Mouse (Mus musculus): ENCODE results near the gene Hspb1. TPM values are rescaled to one million over a fixed set of nuclear protein-coding genes. Genes with fewer than 3 reads are reported as not detected.

Gene Hspb1
- polyA plus RNA-seq, 1 experiment from 2014 or later = 70.0 TPM

- no peaks in the 10 kb centered on the region for H3K9me3 ChIP-seq (replicated peaks)
- peaks cover 81% of the 10 kb centered on the region for H3K36me3 ChIP-seq
- H3K4me1 ChIP-seq = peaks cover 10% of the 10 kb centered on the region; the same call in 1 of the 2 replicates
- no peak overlapping the region for H3K4me2 ChIP-seq
- no peak overlapping the region for H3K9ac ChIP-seq
- H3K27ac ChIP-seq = no peak overlapping the region
- H3K4me3 ChIP-seq (replicated peaks) = no peak overlapping the region
- no peaks in the 10 kb centered on the region for H3K27me3 ChIP-seq
- no peak for ATAC-seq (replicated peaks; ENCODE audit: low FRiP score)
- 85% methylated on average over 6 of the region's 6 CpGs for WGBS
Measured at GRCm38 (mm10) chr5:135916051-135916565, 28.4 kb downstream of the Hspb1 start.

GRCm38 (mm10) chr5:135916601-135917000 lies 28.9 kb downstream of the Hspb1 start:
- 96% methylated on average over 3 of the region's 3 CpGs for WGBS
- Histone ChIP-seq H3K4me1 (peaks cover 10% of the 10 kb centered on the region; the same call in 1 of the 2 replicates), H3K36me3 (peaks cover 81% of the 10 kb centered on the region), H3K9me3 (replicated peaks) (no peaks in the 10 kb centered on the region), H3K4me2 (no peak overlapping the region), H3K27ac (no peak overlapping the region), H3K27me3 (no peaks in the 10 kb centered on the region), H3K9ac (no peak overlapping the region), H3K4me3 (replicated peaks) (no peak overlapping the region)
- ATAC-seq (replicated peaks; ENCODE audit: low FRiP score) = no peak

GRCm38 (mm10) chr5:135917327-135918058 lies 29.8 kb downstream of the Hspb1 start:
- no peak overlapping the region for H3K4me2 ChIP-seq
- H3K9me3 ChIP-seq (replicated peaks) = no peaks in the 10 kb centered on the region
- no peak overlapping the region for H3K9ac ChIP-seq
- peaks cover 10% of the 10 kb centered on the region; the same call in 1 of the 2 replicates for H3K4me1 ChIP-seq
- 91% methylated on average over 8 of the region's 8 CpGs for WGBS
- no peaks in the 10 kb centered on the region for H3K27me3 ChIP-seq
- no peak overlapping the region for H3K27ac ChIP-seq
- peaks cover 83% of the 10 kb centered on the region for H3K36me3 ChIP-seq
- no peak for ATAC-seq (replicated peaks; ENCODE audit: low FRiP score)
- no peak overlapping the region for H3K4me3 ChIP-seq (replicated peaks)

- H3K36me3 ChIP-seq = peaks cover 86% of the 10 kb centered on the region
- H3K9ac ChIP-seq = no peak overlapping the region
- no peak overlapping the region for H3K4me3 ChIP-seq (replicated peaks)
- H3K4me2 ChIP-seq = no peak overlapping the region
- no peaks in the 10 kb centered on the region for H3K9me3 ChIP-seq (replicated peaks)
- ATAC-seq (replicated peaks; ENCODE audit: low FRiP score) = no peak
- no peak overlapping the region for H3K27ac ChIP-seq
- H3K27me3 ChIP-seq = no peaks in the 10 kb centered on the region
- H3K4me1 ChIP-seq = peaks cover 10% of the 10 kb centered on the region; the same call in 1 of the 2 replicates
- WGBS = 84% methylated on average over 5 of the region's 5 CpGs
Measured at GRCm38 (mm10) chr5:135918059-135918437, 30.3 kb downstream of the Hspb1 start.

GRCm38 (mm10) chr5:135918593-135918992 lies 30.9 kb downstream of the Hspb1 start:
- no peak overlapping the region for H3K4me2 ChIP-seq
- 94% methylated on average over 5 of the region's 5 CpGs for WGBS
- no peak overlapping the region for H3K27ac ChIP-seq
- peaks cover 90% of the 10 kb centered on the region for H3K36me3 ChIP-seq
- H3K27me3 ChIP-seq = no peaks in the 10 kb centered on the region
- ATAC-seq (replicated peaks; ENCODE audit: low FRiP score) = no peak
- H3K4me1 ChIP-seq = peaks cover 8% of the 10 kb centered on the region; the same call in 1 of the 2 replicates
- H3K9ac ChIP-seq = no peak overlapping the region
- H3K4me3 ChIP-seq (replicated peaks) = no peak overlapping the region
- no peaks in the 10 kb centered on the region for H3K9me3 ChIP-seq (replicated peaks)

GRCm38 (mm10) chr5:135919902-135920301 lies 32.2 kb downstream of the Hspb1 start:
- Histone ChIP-seq H3K4me2 (no peak overlapping the region), H3K27ac (no peak overlapping the region), H3K9me3 (replicated peaks) (no peaks in the 10 kb centered on the region), H3K4me1 (0 out of 2 replicates have a peak, but pooled peaks cover 2% of the 10 kb centered on the region), H3K9ac (no peak overlapping the region), H3K27me3 (no peaks in the 10 kb centered on the region), H3K36me3 (peaks cover 92% of the 10 kb centered on the region), H3K4me3 (replicated peaks) (no peak overlapping the region)
- ATAC-seq (replicated peaks; ENCODE audit: low FRiP score) = no peak
- WGBS = 43% methylated on average over 3 of the region's 3 CpGs

- H3K27me3 ChIP-seq = no peaks in the 10 kb centered on the region
- peaks cover 96% of the 10 kb centered on the region for H3K36me3 ChIP-seq
- H3K4me2 ChIP-seq = no peak overlapping the region
- no peak overlapping the region for H3K9ac ChIP-seq
- H3K4me3 ChIP-seq (replicated peaks) = no peak overlapping the region
- H3K27ac ChIP-seq = no peak overlapping the region
- 91% methylated on average over 7 of the region's 7 CpGs for WGBS
- H3K4me1 ChIP-seq = 0 out of 2 replicates have a peak, but pooled peaks cover 2% of the 10 kb centered on the region
- no peak for ATAC-seq (replicated peaks; ENCODE audit: low FRiP score)
- no peaks in the 10 kb centered on the region for H3K9me3 ChIP-seq (replicated peaks)
Measured at GRCm38 (mm10) chr5:135923901-135924300, 36.2 kb downstream of the Hspb1 start.

GRCm38 (mm10) chr5:135929685-135930424 lies 42.1 kb downstream of the Hspb1 start:
- H3K9me3 ChIP-seq (replicated peaks) = no peaks in the 10 kb centered on the region
- no peak overlapping the region for H3K27ac ChIP-seq
- H3K9ac ChIP-seq = no peak overlapping the region
- WGBS = 84% methylated on average over 6 of the region's 6 CpGs
- no peak overlapping the region for H3K4me3 ChIP-seq (replicated peaks)
- peaks cover 17% of the 10 kb centered on the region for H3K4me1 ChIP-seq
- H3K36me3 ChIP-seq = peaks cover 76% of the 10 kb centered on the region
- H3K27me3 ChIP-seq = no peaks in the 10 kb centered on the region
- H3K4me2 ChIP-seq = no peak overlapping the region
- ATAC-seq (replicated peaks; ENCODE audit: low FRiP score) = no peak

- no peaks in the 10 kb centered on the region for H3K27me3 ChIP-seq
- peaks cover 23% of the 10 kb centered on the region for H3K4me1 ChIP-seq
- H3K9me3 ChIP-seq (replicated peaks) = no peaks in the 10 kb centered on the region
- 93% methylated on average over 9 of the region's 9 CpGs for WGBS
- no peak overlapping the region for H3K9ac ChIP-seq
- H3K4me3 ChIP-seq (replicated peaks) = no peak overlapping the region
- H3K36me3 ChIP-seq = peaks cover 60% of the 10 kb centered on the region
- H3K4me2 ChIP-seq = no peak overlapping the region
- no peak overlapping the region for H3K27ac ChIP-seq
- ATAC-seq (replicated peaks; ENCODE audit: low FRiP score) = no peak
Measured at GRCm38 (mm10) chr5:135931526-135931925, 43.8 kb downstream of the Hspb1 start.

- 76% methylated on average over 2 of the region's 2 CpGs for WGBS
- no peak overlapping the region for H3K9ac ChIP-seq
- H3K27me3 ChIP-seq = no peaks in the 10 kb centered on the region
- peak overlapping the region; percentile 35 for H3K4me2 ChIP-seq
- H3K4me3 ChIP-seq (replicated peaks) = no peak overlapping the region
- H3K9me3 ChIP-seq (replicated peaks) = no peaks in the 10 kb centered on the region
- no peak overlapping the region for H3K27ac ChIP-seq
- ATAC-seq (replicated peaks; ENCODE audit: low FRiP score) = no peak
- H3K4me1 ChIP-seq = peaks cover 23% of the 10 kb centered on the region
- peaks cover 52% of the 10 kb centered on the region for H3K36me3 ChIP-seq
Measured at GRCm38 (mm10) chr5:135932359-135932758, 44.6 kb downstream of the Hspb1 start.

GRCm38 (mm10) chr5:135933222-135933899 lies 45.6 kb downstream of the Hspb1 start:
- Histone ChIP-seq H3K4me1 (peaks cover 23% of the 10 kb centered on the region), H3K4me2 (peak overlapping the region; percentile 64), H3K4me3 (replicated peaks) (peak overlapping the region; percentile 97), H3K36me3 (peaks cover 42% of the 10 kb centered on the region), H3K27ac (peak overlapping the region; percentile 98), H3K9me3 (replicated peaks) (no peaks in the 10 kb centered on the region), H3K27me3 (no peaks in the 10 kb centered on the region), H3K9ac (peak overlapping the region; percentile 93)
- no peak for ATAC-seq (replicated peaks; ENCODE audit: low FRiP score)
- WGBS = 7% methylated on average over 12 of the region's 12 CpGs
